ENCODE assay signal across 8 mouse cellular contexts in the genomic region with DNA sequence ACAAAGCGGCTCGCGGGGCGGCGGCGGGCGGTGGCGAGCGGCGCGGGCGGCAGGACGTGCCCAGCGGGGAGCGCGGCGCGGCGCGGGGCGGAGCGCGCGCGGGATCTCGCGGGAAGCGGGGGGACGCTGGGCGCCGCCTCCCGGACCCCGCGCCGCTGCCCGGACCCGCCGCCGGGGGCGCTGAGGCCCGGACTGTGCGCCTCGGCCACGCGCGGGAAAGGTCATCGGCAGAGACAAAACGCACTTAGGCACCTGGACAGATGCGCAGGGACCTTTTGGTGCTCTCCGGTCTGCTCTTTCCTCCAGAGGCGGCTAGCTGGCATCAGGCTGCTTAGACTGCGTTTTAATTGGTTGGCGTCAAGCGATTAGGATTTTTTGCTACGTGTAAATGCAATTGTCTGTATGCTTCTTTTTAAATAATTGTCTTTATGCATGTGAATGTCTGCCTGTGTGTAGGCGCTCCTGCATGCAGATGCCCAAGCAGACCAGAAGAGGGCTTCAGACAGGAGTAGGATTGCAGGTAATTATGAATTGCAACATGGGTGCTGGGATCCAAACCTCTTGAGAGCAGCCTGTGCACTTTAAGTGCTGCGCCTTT. TPM values are rescaled to one million over a fixed set of nuclear protein-coding genes. Genes with fewer than 3 reads are reported as not detected.
DNase-seq lines count a peak whose midpoint lies in the region; ATAC-seq and TF ChIP-seq lines count a peak whose summit lies in the region.

A gene (minus strand): TSS at position 78 of the 598 bp plus-strand sequence.

- H3K27ac ChIP-seq in bone marrow, adult 2 months (ENCODE audit: control insufficient read depth, insufficient read depth, low read depth, low read length, poor library complexity), result peak within 1 kb of the TSS; percentile 68
- H3K27ac ChIP-seq in embryonic fibroblast, embryonic 13.5 days (ENCODE audit: insufficient read depth, low read length), result peak within 1 kb of the TSS; percentile 5; the same call in 1 of the 2 replicates
- H3K27ac ChIP-seq in heart, embryonic 10.5 days, result peak within 1 kb of the TSS; percentile 92
- H3K27ac ChIP-seq in kidney, embryonic 15.5 days, result peak within 1 kb of the TSS; percentile 88
- peak within 1 kb of the TSS; percentile 84 for H3K27ac ChIP-seq in liver, embryonic 11.5 days (ENCODE audit: low read depth, low read length)

- no peak for TF ChIP-seq POLR2A in bone marrow, adult 2 months (IDR thresholded peaks at IDR 0.05; ENCODE audit: borderline replicate concordance, control insufficient read depth, low read depth, low read length)
- TF ChIP-seq POLR2A in embryonic fibroblast, embryonic 13.5 days (IDR thresholded peaks at IDR 0.05; ENCODE audit: low read depth, low read length), result peak; percentile 37; the same call in 1 of the 2 replicates

- peaks cover 4% of the 10 kb centered on the region for H3K4me1 ChIP-seq in bone marrow, adult 2 months (ENCODE audit: control insufficient read depth, insufficient read depth, low read length)
- H3K4me1 ChIP-seq in embryonic fibroblast, embryonic 13.5 days (ENCODE audit: control insufficient read depth, insufficient read depth, low read length), result peaks cover 7% of the 10 kb centered on the region
- peaks cover 32% of the 10 kb centered on the region for H3K4me1 ChIP-seq in heart, embryonic 10.5 days
- H3K4me1 ChIP-seq in kidney, embryonic 15.5 days, result peaks cover 43% of the 10 kb centered on the region
- H3K4me1 ChIP-seq in liver, embryonic 11.5 days (replicated peaks; ENCODE audit: control insufficient read depth, insufficient read depth, low read length), result peaks cover 24% of the 10 kb centered on the region

- peak within 1 kb of the TSS; percentile 86 for H3K9ac ChIP-seq in kidney, embryonic 15.5 days
- peak within 1 kb of the TSS; percentile 92 for H3K9ac ChIP-seq in liver, embryonic 11.5 days (ENCODE audit: low read depth, low read length)

- H3K27me3 ChIP-seq in heart, embryonic 10.5 days (ENCODE audit: insufficient read depth, poor library complexity, severe bottlenecking), result 0 out of 2 replicates have a peak, but pooled peaks cover 4% of the 10 kb centered on the region
- H3K27me3 ChIP-seq in kidney, embryonic 15.5 days, result no peaks in the 10 kb centered on the region
- H3K27me3 ChIP-seq in liver, embryonic 11.5 days (replicated peaks; ENCODE audit: control insufficient read depth, insufficient read depth, low read length), result no peaks in the 10 kb centered on the region
- H3K27me3 ChIP-seq in splenic B cell, adult 2 months (ENCODE audit: control insufficient read depth, insufficient read depth, low read length, poor library complexity, severe bottlenecking), result no peaks in the 10 kb centered on the region

- peak; percentile 81 to 84 for DNase-seq in B cell, adult 2 months
- DNase-seq in heart, embryonic 10.5 days (ENCODE audit: low spot score), result no peak
- DNase-seq in liver, embryonic 11.5 days (ENCODE audit: low spot score), result peak; percentile 76
- DNase-seq in naive thymus-derived CD4-positive, alpha-beta T cell, adult 2 months (ENCODE audit: low read depth), result peak; percentile 75
- peak; percentile 79 for DNase-seq in splenic B cell, adult 2 months (ENCODE audit: low read depth, low spot score)

- H3K4me3 ChIP-seq in bone marrow, adult 2 months (replicated peaks; ENCODE audit: control insufficient read depth, low read depth, low read length), result peak within 1 kb of the TSS; percentile 81
- peak within 1 kb of the TSS; percentile 72 for H3K4me3 ChIP-seq in embryonic fibroblast, embryonic 13.5 days (ENCODE audit: insufficient read depth, low read length)
- H3K4me3 ChIP-seq in heart, embryonic 10.5 days, result peak within 1 kb of the TSS; percentile 81
- peak within 1 kb of the TSS; percentile 64 for H3K4me3 ChIP-seq in kidney, embryonic 15.5 days (replicated peaks)
- peak within 1 kb of the TSS; percentile 86 for H3K4me3 ChIP-seq in liver, embryonic 11.5 days (ENCODE audit: low read depth, low read length)

- H3K9me3 ChIP-seq in heart, embryonic 10.5 days, result no peaks in the 10 kb centered on the region
- no peaks in the 10 kb centered on the region for H3K9me3 ChIP-seq in kidney, embryonic 15.5 days (replicated peaks)
- H3K9me3 ChIP-seq in liver, embryonic 11.5 days (ENCODE audit: control insufficient read depth, low read length), result no peaks in the 10 kb centered on the region

- peak within 1 kb of the TSS; percentile 92 for H3K4me2 ChIP-seq in kidney, embryonic 15.5 days
- H3K4me2 ChIP-seq in liver, embryonic 11.5 days, result peak within 1 kb of the TSS; percentile 94

- H3K36me3 ChIP-seq in heart, embryonic 10.5 days, result peaks cover 14% of the 10 kb centered on the region
- H3K36me3 ChIP-seq in kidney, embryonic 15.5 days, result 0 out of 2 replicates have a peak, but pooled peaks cover 9% of the 10 kb centered on the region
- H3K36me3 ChIP-seq in liver, embryonic 11.5 days (ENCODE audit: control insufficient read depth, insufficient read depth, low read length), result peaks cover 5% of the 10 kb centered on the region; the same call in 1 of the 2 replicates
- H3K36me3 ChIP-seq in splenic B cell, adult 2 months (ENCODE audit: control insufficient read depth, insufficient read depth, low read length, poor library complexity, severe bottlenecking), result no peaks in the 10 kb centered on the region

- 4% methylated on average over 56 of the region's 57 CpGs for WGBS in bone marrow, adult 2 months
- 5% methylated on average over 39 of the region's 57 CpGs for WGBS in heart, embryonic 10.5 days
- WGBS in kidney, embryonic 15.5 days, result 4% methylated on average over 29 of the region's 57 CpGs
- 3% methylated on average over 57 of the region's 57 CpGs for WGBS in liver, embryonic 11.5 days

- peak; percentile 84 for ATAC-seq in kidney, embryonic 15.5 days (replicated peaks; ENCODE audit: low FRiP score)
- ATAC-seq in liver, embryonic 11.5 days (replicated peaks; ENCODE audit: low FRiP score), result peak; percentile 81

- peak; percentile 60; the same call in 1 of the 2 replicates for TF ChIP-seq CTCF in bone marrow, adult 2 months (IDR thresholded peaks at IDR 0.05; ENCODE audit: control insufficient read depth, insufficient read depth, low read length)
- TF ChIP-seq CTCF in embryonic fibroblast, embryonic 13.5 days (IDR thresholded peaks at IDR 0.05; ENCODE audit: borderline replicate concordance, insufficient read depth, low read length), result peak; percentile 52; the same call in 1 of the 2 replicates

RNA-seq across cellular contexts. Expression of the gene that starts here (rescaled TPM):
- polyA plus RNA-seq in bone marrow, adult 2 months (2011; ENCODE audit: insufficient read depth, insufficient read length, low replicate concordance, missing spikeins), result 22.6 and 28.5 TPM in 2 replicates
- polyA plus RNA-seq in embryonic fibroblast, embryonic 13.5 days (2011; ENCODE audit: insufficient read length, low read depth, missing spikeins), result 52.2 and 55.0 TPM in 2 replicates
- polyA plus RNA-seq in heart, embryonic 10.5 days (2016; fragmentation: Nextera tagmentation; extraction: Ambion mirVana), result 4.9 and 5.1 TPM in 2 replicates
- polyA plus RNA-seq in kidney, embryonic 15.5 days (2015; fragmentation: Nextera tagmentation; extraction: Ambion mirVana), result 10.6 and 10.8 TPM in 2 replicates
- 3.8 and 4.9 TPM in 2 replicates for polyA plus RNA-seq in liver, embryonic 11.5 days (2014; fragmentation: Nextera tagmentation; extraction: Ambion mirVana)

Comparison
In these comparisons a context has a peak if more than half of its experiments do, and no peak if none do; other contexts are left out.
1. H3K27ac ChIP-seq: peak in every context shown above with its lines; median percentile 92 in heart, embryonic 10.5 days; 88 in kidney, embryonic 15.5 days; 84 in liver, embryonic 11.5 days; 68 in bone marrow, adult 2 months; 5 in embryonic fibroblast, embryonic 13.5 days.